In genomic region chr13:31409123-31409513, GRCm38 (mm10) we compare ENCODE assay signal across 18 mouse cellular contexts.
DNase-seq lines count a peak whose midpoint lies in the region; ATAC-seq lines count a peak whose summit lies in the region.
"Had no signal": no experiment of that assay in that cellular context is flagged by ENCODE, and none has a peak within 500 bp of the region (broad histone marks: within the 10 kb centered on the region; RNA-seq: fewer than 3 reads in every experiment).

No protein-coding gene starts in this region.

- H3K9ac ChIP-seq in hindbrain, embryonic 13.5 days: no peak overlapping the region
- H3K9ac ChIP-seq in hindbrain, embryonic 11.5 days (ENCODE audit: low read depth, low read length): no peak overlapping the region
- H3K9ac ChIP-seq in forebrain, embryonic 16.5 days (replicated peaks; ENCODE audit: low read depth, low read length): no peak overlapping the region
- H3K9ac ChIP-seq in midbrain, embryonic 15.5 days: 0 out of 2 replicates have a peak overlapping the region, but pooled peaks have one; percentile 2

- 73% methylated on average over 2 of the region's 2 CpGs for WGBS in hindbrain, embryonic 13.5 days
- WGBS in hindbrain, embryonic 11.5 days: 83% methylated on average over 2 of the region's 2 CpGs
- 27% methylated on average over 2 of the region's 2 CpGs for WGBS in forebrain, embryonic 16.5 days
- 76% methylated on average over 2 of the region's 2 CpGs for WGBS in midbrain, embryonic 15.5 days

- no peaks in the 10 kb centered on the region for H3K9me3 ChIP-seq in hindbrain, embryonic 13.5 days
- no peaks in the 10 kb centered on the region for H3K9me3 ChIP-seq in hindbrain, embryonic 11.5 days (ENCODE audit: control insufficient read depth, low read length)
- H3K9me3 ChIP-seq in forebrain, embryonic 16.5 days (ENCODE audit: control insufficient read depth, low read length): no peaks in the 10 kb centered on the region
- no peaks in the 10 kb centered on the region for H3K9me3 ChIP-seq in midbrain, embryonic 15.5 days
- H3K9me3 ChIP-seq: G1E had no signal

- no peak overlapping the region for H3K27ac ChIP-seq in hindbrain, embryonic 13.5 days
- H3K27ac ChIP-seq in hindbrain, embryonic 11.5 days (ENCODE audit: low read depth, low read length): no peak overlapping the region
- H3K27ac ChIP-seq in forebrain, embryonic 16.5 days (ENCODE audit: low read length): 0 out of 2 replicates have a peak overlapping the region, but pooled peaks have one; percentile 8
- H3K27ac ChIP-seq in midbrain, embryonic 15.5 days: no peak overlapping the region

- H3K27me3 ChIP-seq in hindbrain, embryonic 13.5 days: no peaks in the 10 kb centered on the region
- H3K27me3 ChIP-seq in hindbrain, embryonic 11.5 days (ENCODE audit: control insufficient read depth, insufficient read depth, low read length): no peaks in the 10 kb centered on the region
- H3K27me3 ChIP-seq in forebrain, embryonic 16.5 days (replicated peaks; ENCODE audit: control insufficient read depth, insufficient read depth, low read length): no peaks in the 10 kb centered on the region
- no peaks in the 10 kb centered on the region for H3K27me3 ChIP-seq in midbrain, embryonic 15.5 days (replicated peaks)
- H3K27me3 ChIP-seq: megakaryocyte, embryonic 14.5 days had no signal

- peak overlapping the region; percentile 17; the same call in 1 of the 2 replicates for H3K4me3 ChIP-seq in hindbrain, embryonic 13.5 days
- no peak overlapping the region for H3K4me3 ChIP-seq in hindbrain, embryonic 11.5 days (ENCODE audit: low read depth, low read length)
- no peak overlapping the region for H3K4me3 ChIP-seq in forebrain, embryonic 16.5 days (replicated peaks; ENCODE audit: low read length)
- peak overlapping the region; percentile 6 for H3K4me3 ChIP-seq in midbrain, embryonic 15.5 days
- H3K4me3 ChIP-seq: megakaryocyte, embryonic 14.5 days; myocyte had no signal

- no peaks in the 10 kb centered on the region for H3K36me3 ChIP-seq in hindbrain, embryonic 13.5 days
- no peaks in the 10 kb centered on the region for H3K36me3 ChIP-seq in hindbrain, embryonic 11.5 days (ENCODE audit: control insufficient read depth, insufficient read depth, low read length)
- no peaks in the 10 kb centered on the region for H3K36me3 ChIP-seq in forebrain, embryonic 16.5 days (ENCODE audit: control insufficient read depth, insufficient read depth)
- H3K36me3 ChIP-seq in midbrain, embryonic 15.5 days (replicated peaks): no peaks in the 10 kb centered on the region
- H3K36me3 ChIP-seq: G1E had no signal

- H3K4me1 ChIP-seq in hindbrain, embryonic 13.5 days (replicated peaks): peaks cover 15% of the 10 kb centered on the region
- no peaks in the 10 kb centered on the region for H3K4me1 ChIP-seq in hindbrain, embryonic 11.5 days (replicated peaks; ENCODE audit: control insufficient read depth, insufficient read depth, low read length)
- H3K4me1 ChIP-seq in forebrain, embryonic 16.5 days (replicated peaks; ENCODE audit: control insufficient read depth, insufficient read depth, low read length): peaks cover 14% of the 10 kb centered on the region
- 0 out of 2 replicates have a peak, but pooled peaks cover 9% of the 10 kb centered on the region for H3K4me1 ChIP-seq in midbrain, embryonic 15.5 days
- H3K4me1 ChIP-seq: megakaryocyte, embryonic 14.5 days had no signal

- ATAC-seq in hindbrain, embryonic 13.5 days (ENCODE audit: low FRiP score): no peak
- ATAC-seq in hindbrain, embryonic 11.5 days (ENCODE audit: low FRiP score): no peak
- ATAC-seq in forebrain, embryonic 16.5 days: peak; percentile 62
- peak; percentile 49 for ATAC-seq in midbrain, embryonic 15.5 days (replicated peaks)
- ATAC-seq: CD4-positive, CD25-positive, alpha-beta regulatory T cell, adult 4 months had no signal

- no peak for DNase-seq in hindbrain, embryonic 11.5 days (ENCODE audit: low spot score)
- peak; percentile 37 for DNase-seq in NIH3T3 (ENCODE audit: low read depth)
- DNase-seq in B cell, adult 2 months: no peak
- DNase-seq in ovary, adult 18-20 months (ENCODE audit: low spot score): no peak
- DNase-seq: cerebellum, postnatal 36 days; gastrocnemius, postnatal 36 days; heart, postnatal 14 days; lung, adult 2 months; spleen, adult 18-20 months had no signal

- H3K4me2 ChIP-seq in hindbrain, embryonic 13.5 days: peak overlapping the region; percentile 42
- H3K4me2 ChIP-seq in hindbrain, embryonic 11.5 days (replicated peaks; ENCODE audit: low read depth, low read length): no peak overlapping the region
- H3K4me2 ChIP-seq in forebrain, embryonic 16.5 days (ENCODE audit: low read length): peak overlapping the region; percentile 41
- H3K4me2 ChIP-seq in midbrain, embryonic 15.5 days: peak overlapping the region; percentile 37
- H3K4me2 ChIP-seq: heart, embryonic 11.5 days; liver, embryonic 11.5 days had no signal

Comparison
In these comparisons a context has a peak if more than half of its experiments do, and no peak if none do; other contexts are left out.
1. H3K4me3 ChIP-seq: peak in hindbrain, embryonic 13.5 days (single experiment) and midbrain, embryonic 15.5 days (single experiment); none in hindbrain, embryonic 11.5 days (single experiment) and forebrain, embryonic 16.5 days (single experiment).
2. ATAC-seq: peak in forebrain, embryonic 16.5 days (single experiment) and midbrain, embryonic 15.5 days (single experiment); none in hindbrain, embryonic 13.5 days (single experiment) and hindbrain, embryonic 11.5 days (single experiment).